Mouse (Mus musculus) bone marrow, adult 2 months (tissue): ENCODE measurements around the gene Bcl7a.

Experiments
- CTCF ChIP-seq: fragments of 200-500 bp; IDR thresholded peaks from 2 replicates; pipeline ENCODE4 v1.5.1; 2011; ENCODE audit warnings: low read length, control low read depth; ENCODE audit not compliant: control insufficient read depth, insufficient read depth
- POLR2A ChIP-seq: fragments of 200-500 bp; IDR thresholded peaks from 2 replicates; pipeline ENCODE4 v1.6.1; 2011; ENCODE audit warnings: low read depth, mild to moderate bottlenecking, control low read depth, low read length, borderline replicate concordance; ENCODE audit not compliant: control insufficient read depth

DNA sequence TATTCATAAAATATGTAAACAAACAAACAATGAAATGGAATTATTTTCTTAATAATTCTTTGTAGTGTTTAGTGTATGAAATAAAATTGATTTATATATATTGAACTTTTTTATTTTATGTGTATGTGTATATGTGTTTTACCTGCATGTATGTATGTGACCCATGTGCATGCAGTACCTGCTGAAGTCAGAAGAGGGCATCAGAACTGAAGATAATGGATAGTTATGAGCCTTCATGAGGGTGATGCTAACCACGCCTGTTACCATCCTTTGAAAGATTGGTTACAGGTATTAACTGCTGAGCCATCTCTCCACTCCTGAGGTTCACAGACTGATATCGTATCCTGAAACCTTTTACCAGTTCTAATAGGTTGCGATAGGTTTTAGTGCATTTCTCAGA is 23.5 kb upstream of the Bcl7a start:
- no peak for TF ChIP-seq CTCF
- no peak for TF ChIP-seq POLR2A
